Comparison of ENCODE assay signal across 8 mouse cellular contexts in genomic region chr3:94902747-94903146, GRCm38 (mm10). TPM values are rescaled to one million over a fixed set of nuclear protein-coding genes. Genes with fewer than 3 reads are reported as not detected.
DNase-seq lines count a peak whose midpoint lies in the region; ATAC-seq and TF ChIP-seq lines count a peak whose summit lies in the region.
"Had no signal": no experiment of that assay in that cellular context is flagged by ENCODE, and none has a peak within 500 bp of the region (broad histone marks: within the 10 kb centered on the region; RNA-seq: fewer than 3 reads in every experiment).

No protein-coding gene starts in this region.

- peak; percentile 49; the same call in 1 of the 2 replicates for ATAC-seq in kidney, embryonic 16.5 days (ENCODE audit: low FRiP score, low TSS enrichment)
- ATAC-seq in liver, embryonic 14.5 days (ENCODE audit: insufficient read depth): no peak

- no peaks in the 10 kb centered on the region for H3K4me1 ChIP-seq in kidney, embryonic 16.5 days (ENCODE audit: insufficient read depth, low read length)
- H3K4me1 ChIP-seq in liver, embryonic 14.5 days (replicated peaks; ENCODE audit: control insufficient read depth in 2 of 2, insufficient read depth in 2 of 2, low read length in 1 of 2): peaks cover 5 to 12% of the 10 kb centered on the region in 2 experiments; a peak in 3 of 4 replicates

- no peaks in the 10 kb centered on the region for H3K9me3 ChIP-seq in kidney, embryonic 16.5 days (ENCODE audit: low read length)
- H3K9me3 ChIP-seq in liver, embryonic 14.5 days (ENCODE audit: control insufficient read depth, low read length): no peaks in the 10 kb centered on the region

- TF ChIP-seq CTCF in liver, embryonic 14.5 days (IDR thresholded peaks at IDR 0.05; ENCODE audit: low read depth): peak; percentile 74

- 28% methylated on average over 7 of the region's 7 CpGs for WGBS in kidney, embryonic 16.5 days
- 23% methylated on average over 7 of the region's 7 CpGs for WGBS in liver, embryonic 14.5 days (ENCODE audit: insufficient replicate concordance)

- no peak overlapping the region for H3K4me2 ChIP-seq in kidney, embryonic 16.5 days (replicated peaks; ENCODE audit: low read depth, low read length)
- no peak overlapping the region for H3K4me2 ChIP-seq in liver, embryonic 14.5 days (ENCODE audit: low read depth)

- H3K27me3 ChIP-seq in kidney, embryonic 16.5 days (ENCODE audit: insufficient read depth, low read length): no peaks in the 10 kb centered on the region
- H3K27me3 ChIP-seq in liver, embryonic 14.5 days (ENCODE audit: control insufficient read depth, insufficient read depth, low read length): no peaks in the 10 kb centered on the region

- no peak overlapping the region for H3K27ac ChIP-seq in kidney, embryonic 16.5 days (ENCODE audit: low read length)
- no peak overlapping the region for H3K27ac ChIP-seq in liver, embryonic 14.5 days

- no peak overlapping the region for H3K4me3 ChIP-seq in kidney, embryonic 16.5 days (ENCODE audit: low read length)
- no peak overlapping the region for H3K4me3 ChIP-seq in liver, embryonic 14.5 days (ENCODE audit: insufficient read depth in 1 of 2, low read depth in 2 of 2, low read length in 2 of 2)
- H3K4me3 ChIP-seq: myocyte had no signal

- peak; percentile 61 for DNase-seq in urinary bladder, postnatal 25 days (ENCODE audit: low spot score)
- DNase-seq in urinary bladder, postnatal 10 days (ENCODE audit: low spot score): no peak
- DNase-seq in brain, adult 2 months (ENCODE audit: low read depth, low spot score): peak; percentile 79
- DNase-seq in forelimb bud, embryonic 11.5 days (ENCODE audit: low read depth, low spot score): peak; percentile 65
- DNase-seq in liver, embryonic 14.5 days (ENCODE audit: low read depth in 3 of 3, low spot score in 3 of 3): peak in 2 of 3 experiments; percentile 28 to 44
- DNase-seq in retina, adult 2 months (ENCODE audit: low read depth, low spot score): peak; percentile 26

- no peak overlapping the region for H3K9ac ChIP-seq in kidney, embryonic 16.5 days (replicated peaks; ENCODE audit: low read length)
- H3K9ac ChIP-seq in liver, embryonic 14.5 days (replicated peaks): no peak overlapping the region

- TF ChIP-seq EP300 in liver, embryonic 14.5 days (IDR thresholded peaks at IDR 0.05; ENCODE audit: low read depth): no peak

- H3K36me3 ChIP-seq in kidney, embryonic 16.5 days (ENCODE audit: insufficient read depth, low read length): no peaks in the 10 kb centered on the region
- no peaks in the 10 kb centered on the region for H3K36me3 ChIP-seq in liver, embryonic 14.5 days (replicated peaks; ENCODE audit: control insufficient read depth, insufficient read depth, low read depth)

RNA-seq across cellular contexts. Expression of gene Psmb4, which starts 16.0 kb away (rescaled TPM):
- 341 and 366 TPM in 2 replicates for polyA plus RNA-seq in kidney, embryonic 16.5 days (2015; fragmentation: Nextera tagmentation; extraction: Ambion mirVana)
- polyA plus RNA-seq in liver, embryonic 14.5 days (2012; rRNA removed): 127 and 157 TPM in 2 replicates
- 190 and 203 TPM in 2 replicates for polyA plus RNA-seq in liver, embryonic 14.5 days (2014; fragmentation: Nextera tagmentation; extraction: Ambion mirVana)

RNA-seq across cellular contexts. Expression of gene Selenbp1, which starts 30.1 kb away (rescaled TPM):
- polyA plus RNA-seq in kidney, embryonic 16.5 days (2015; fragmentation: Nextera tagmentation; extraction: Ambion mirVana): 88.7 and 105 TPM in 2 replicates
- 43.5 and 44.8 TPM in 2 replicates for polyA plus RNA-seq in liver, embryonic 14.5 days (2012; rRNA removed)
- 56.7 and 71.2 TPM in 2 replicates for polyA plus RNA-seq in liver, embryonic 14.5 days (2014; fragmentation: Nextera tagmentation; extraction: Ambion mirVana)

RNA-seq across cellular contexts. Expression of gene Rfx5, which starts 51.1 kb away (rescaled TPM):
- polyA plus RNA-seq in kidney, embryonic 16.5 days (2015; fragmentation: Nextera tagmentation; extraction: Ambion mirVana): 10.0 and 10.5 TPM in 2 replicates
- 2.3 TPM in 2 replicates for polyA plus RNA-seq in liver, embryonic 14.5 days (2012; rRNA removed)
- 0.88 and 1.5 TPM in 2 replicates for polyA plus RNA-seq in liver, embryonic 14.5 days (2014; fragmentation: Nextera tagmentation; extraction: Ambion mirVana)
